Comparison of ENCODE assay signal across 8 mouse cellular contexts in genomic region chr7:143445651-143446460, GRCm38 (mm10). TPM values are rescaled to one million over a fixed set of nuclear protein-coding genes. Genes with fewer than 3 reads are reported as not detected.
DNase-seq lines count a peak whose midpoint lies in the region; ATAC-seq and TF ChIP-seq lines count a peak whose summit lies in the region.

No protein-coding gene starts in this region.

- peaks cover 36% of the 10 kb centered on the region for H3K27me3 ChIP-seq in heart, postnatal 0 days (ENCODE audit: control insufficient read depth, insufficient read depth, low read length)
- peaks cover 36% of the 10 kb centered on the region for H3K27me3 ChIP-seq in liver, embryonic 14.5 days (ENCODE audit: control insufficient read depth, insufficient read depth, low read length)

- H3K4me2 ChIP-seq in heart, postnatal 0 days (ENCODE audit: low read depth, low read length), result peak overlapping the region; percentile 70
- H3K4me2 ChIP-seq in liver, embryonic 14.5 days (ENCODE audit: low read depth), result peak overlapping the region; percentile 37

- no peaks in the 10 kb centered on the region for H3K4me1 ChIP-seq in heart, postnatal 0 days (ENCODE audit: control insufficient read depth, insufficient read depth)
- H3K4me1 ChIP-seq in liver, embryonic 14.5 days (replicated peaks; ENCODE audit: control insufficient read depth in 2 of 2, insufficient read depth in 2 of 2, low read length in 1 of 2), result no peaks in the 10 kb centered on the region

- H3K9ac ChIP-seq in heart, postnatal 0 days (replicated peaks; ENCODE audit: low read depth, low read length), result peak overlapping the region; percentile 40; the same call in 1 of the 2 replicates
- no peak overlapping the region for H3K9ac ChIP-seq in liver, embryonic 14.5 days (replicated peaks)

- no peak for TF ChIP-seq EP300 in heart, postnatal 0 days (IDR thresholded peaks at IDR 0.05; ENCODE audit: low read depth)
- TF ChIP-seq EP300 in liver, embryonic 14.5 days (IDR thresholded peaks at IDR 0.05; ENCODE audit: low read depth), result no peak

- no peaks in the 10 kb centered on the region for H3K36me3 ChIP-seq in heart, postnatal 0 days (replicated peaks; ENCODE audit: control insufficient read depth, insufficient read depth, low read length)
- no peaks in the 10 kb centered on the region for H3K36me3 ChIP-seq in liver, embryonic 14.5 days (replicated peaks; ENCODE audit: control insufficient read depth, insufficient read depth, low read depth)

- no peak overlapping the region for H3K27ac ChIP-seq in heart, postnatal 0 days (ENCODE audit: low read depth)
- H3K27ac ChIP-seq in liver, embryonic 14.5 days, result no peak overlapping the region

- peak; percentile 33; the same call in 1 of the 2 replicates for ATAC-seq in heart, postnatal 0 days (ENCODE audit: insufficient read depth, low read depth)
- ATAC-seq in liver, embryonic 14.5 days (ENCODE audit: insufficient read depth), result no peak

- DNase-seq in adrenal gland, postnatal 14 days, result peak; percentile 36
- no peak for DNase-seq in adrenal gland, postnatal 4 days (ENCODE audit: low spot score in 2 of 2)
- peak; percentile 8 for DNase-seq in R1 (ENCODE audit: low read depth, low spot score)
- DNase-seq in heart, postnatal 0 days (ENCODE audit: low spot score), result no peak
- DNase-seq in liver, embryonic 14.5 days (ENCODE audit: low read depth in 3 of 3, low spot score in 3 of 3), result no peak
- no peak for DNase-seq in frontal cortex, postnatal 25 days (ENCODE audit: low spot score in 2 of 2)
- DNase-seq in layer of hippocampus, adult 9-11 months, result no peak
- no peak for DNase-seq in urinary bladder, postnatal 4 days (ENCODE audit: low spot score in 2 of 2)

- no peaks in the 10 kb centered on the region for H3K9me3 ChIP-seq in heart, postnatal 0 days (replicated peaks; ENCODE audit: control insufficient read depth, low read length)
- H3K9me3 ChIP-seq in liver, embryonic 14.5 days (ENCODE audit: control insufficient read depth, low read length), result no peaks in the 10 kb centered on the region

- no peak for TF ChIP-seq CTCF in heart, postnatal 0 days (IDR thresholded peaks at IDR 0.05; ENCODE audit: low read depth)
- TF ChIP-seq CTCF in liver, embryonic 14.5 days (IDR thresholded peaks at IDR 0.05; ENCODE audit: low read depth), result no peak

- WGBS in heart, postnatal 0 days, result 14% methylated on average over 51 of the region's 53 CpGs
- WGBS in liver, embryonic 14.5 days (ENCODE audit: insufficient replicate concordance), result 12% methylated on average over 29 of the region's 53 CpGs

- peak overlapping the region; percentile 45 for H3K4me3 ChIP-seq in heart, postnatal 0 days (ENCODE audit: low read depth, low read length)
- no peak overlapping the region for H3K4me3 ChIP-seq in liver, embryonic 14.5 days (ENCODE audit: insufficient read depth in 1 of 2, low read depth in 2 of 2, low read length in 2 of 2)

RNA-seq across cellular contexts. Expression of gene Cdkn1c, which starts 15.0 kb away (rescaled TPM):
- 321 and 419 TPM in 2 replicates for total RNA-seq in adrenal gland, postnatal 14 days (2021)
- 1,000 to 10,000 TPM; 1,384 to 1,531 TPM for total RNA-seq in adrenal gland, postnatal 4 days (2021)
- total RNA-seq in heart, postnatal 0 days (2014; rRNA removed; ENCODE audit: low replicate concordance), result 94.6 and 143 TPM in 2 replicates
- polyA plus RNA-seq in heart, postnatal 0 days (2015; fragmentation: Nextera tagmentation; extraction: Ambion mirVana), result 81.3 and 97.4 TPM in 2 replicates
- polyA plus RNA-seq in liver, embryonic 14.5 days (2012; rRNA removed), result 48.5 and 71.0 TPM in 2 replicates
- 161 and 167 TPM in 2 replicates for polyA plus RNA-seq in liver, embryonic 14.5 days (2014; fragmentation: Nextera tagmentation; extraction: Ambion mirVana)

RNA-seq across cellular contexts. Expression of gene Slc22a18, which starts 27.7 kb away (rescaled TPM):
- 1.8 and 11.3 TPM in 2 replicates for total RNA-seq in adrenal gland, postnatal 14 days (2021)
- total RNA-seq in adrenal gland, postnatal 4 days (2021), result 1 to 10 TPM; 5.5 to 7.0 TPM
- total RNA-seq in heart, postnatal 0 days (2014; rRNA removed; ENCODE audit: low replicate concordance), result 0.27 TPM in 1 of 2 replicates, not detected in the other
- polyA plus RNA-seq in heart, postnatal 0 days (2015; fragmentation: Nextera tagmentation; extraction: Ambion mirVana), result 0.60 and 0.93 TPM in 2 replicates
- 7.2 and 13.2 TPM in 2 replicates for polyA plus RNA-seq in liver, embryonic 14.5 days (2012; rRNA removed)
- 9.4 and 9.8 TPM in 2 replicates for polyA plus RNA-seq in liver, embryonic 14.5 days (2014; fragmentation: Nextera tagmentation; extraction: Ambion mirVana)

RNA-seq across cellular contexts. Expression of gene Phlda2, which starts 57.1 kb away (rescaled TPM):
- 0.78 and 1.4 TPM in 2 replicates for total RNA-seq in adrenal gland, postnatal 14 days (2021)
- 1 to 10 TPM; 2.9 to 5.6 TPM for total RNA-seq in adrenal gland, postnatal 4 days (2021)
- 1.0 TPM in 1 of 2 replicates, not detected in the other for total RNA-seq in heart, postnatal 0 days (2014; rRNA removed; ENCODE audit: low replicate concordance)
- not detected in 2 replicates for polyA plus RNA-seq in heart, postnatal 0 days (2015; fragmentation: Nextera tagmentation; extraction: Ambion mirVana)
- 18.2 and 31.2 TPM in 2 replicates for polyA plus RNA-seq in liver, embryonic 14.5 days (2012; rRNA removed)
- polyA plus RNA-seq in liver, embryonic 14.5 days (2014; fragmentation: Nextera tagmentation; extraction: Ambion mirVana), result 19.3 and 23.2 TPM in 2 replicates

Comparison
In these comparisons a context has a peak if more than half of its experiments do, and no peak if none do; other contexts are left out.
1. DNase-seq: peak in adrenal gland, postnatal 14 days (single experiment) and R1 (single experiment); none in adrenal gland, postnatal 4 days (0 of 2), heart, postnatal 0 days (single experiment), liver, embryonic 14.5 days (0 of 3), frontal cortex, postnatal 25 days (0 of 2), layer of hippocampus, adult 9-11 months (single experiment) and urinary bladder, postnatal 4 days (0 of 2).